Mouse (Mus musculus) E14TG2a.4 (cell line): ENCODE measurements at regions not wholly inside any gene's neighbourhood (a gene's known extent, or its start where the extent isn't known, plus 50 kb on each side); places are given as distances from the start of the nearest gene placed in this dataset.

Experiments
- CTCF ChIP-seq: conservative IDR thresholded peaks from 2 replicates; pipeline ENCODE4 v1.5.1; 2014; ENCODE audit warnings: low read length
- POU5F1 ChIP-seq: IDR thresholded peaks from 2 replicates; pipeline ENCODE4 v1.6.1; 2014; ENCODE audit warnings: low read length, borderline replicate concordance

DNA sequence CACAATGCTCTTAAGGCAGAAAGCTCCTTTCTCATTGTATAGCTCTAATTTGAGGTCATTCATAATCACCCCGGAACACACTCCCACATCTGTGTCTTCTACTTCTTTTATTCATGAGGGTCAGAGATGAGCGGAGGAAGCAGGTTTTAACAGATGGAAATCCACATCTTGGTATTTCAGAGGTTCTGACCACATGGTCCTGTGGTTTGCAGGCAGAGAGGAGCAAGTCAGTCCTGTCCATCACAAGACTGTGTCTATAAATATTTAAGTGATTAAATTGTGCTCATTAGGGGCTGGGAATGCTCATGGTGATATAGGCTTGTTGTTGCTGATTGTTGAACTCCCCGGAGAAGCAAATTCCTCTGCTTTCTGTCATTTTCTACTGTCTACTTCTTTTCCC, 326.9 kb downstream of the Wdr20rt start:
- TF ChIP-seq CTCF (no peak), POU5F1 (no peak)
